Mouse (Mus musculus) left cerebral cortex, adult 8-10 months (tissue): ENCODE results near the gene Appbp2. TPM values are rescaled to one million over a fixed set of nuclear protein-coding genes. Genes with fewer than 3 reads are reported as not detected.
A peak's percentile ranks its signal among the peaks of the same experiment; 100 is the strongest.

Experiments
- DNase-seq, 2 experiments: peaks; one replicate each; pipeline ENCODE4 v3.0.0; 2022; ENCODE audit warnings: low spot score in 2 of 2
- total RNA-seq, 4 experiments: library from RNA; stranded (reverse); gene quantifications; 2 replicates each; pipeline ENCODE4 v1.2.4; 2022

Gene Appbp2
- total RNA-seq, 4 experiments from 2014 or later: 52.0 to 57.5 (median 56.0) TPM

- no peak for DNase-seq
Measured at GRCm38 (mm10) chr11:85233676-85234210, 1.2 kb downstream of the Appbp2 start.

GRCm38 (mm10) chr11:85223248-85223647, 11.7 kb downstream of the Appbp2 start:
- DNase-seq: no peak

GRCm38 (mm10) chr11:85222561-85222960, 12.4 kb downstream of the Appbp2 start:
- no peak for DNase-seq

GRCm38 (mm10) chr11:85219014-85219413, 15.9 kb downstream of the Appbp2 start:
- DNase-seq: no peak

- no peak for DNase-seq
Measured at GRCm38 (mm10) chr11:85214679-85215078, 20.3 kb downstream of the Appbp2 start.

- no peak for DNase-seq
Measured at GRCm38 (mm10) chr11:85213215-85213614, 21.7 kb downstream of the Appbp2 start.

GRCm38 (mm10) chr11:85211151-85211550, 23.8 kb downstream of the Appbp2 start:
- no peak for DNase-seq

- DNase-seq: no peak
Measured at GRCm38 (mm10) chr11:85206231-85206630, 28.7 kb downstream of the Appbp2 start.

GRCm38 (mm10) chr11:85198906-85199305, 36.0 kb downstream of the Appbp2 start:
- DNase-seq: no peak

- no peak for DNase-seq
Measured at GRCm38 (mm10) chr11:85196046-85196445, 38.9 kb downstream of the Appbp2 start.

- DNase-seq: no peak
Measured at GRCm38 (mm10) chr11:85194206-85194605, 40.7 kb downstream of the Appbp2 start.

- DNase-seq: no peak
Measured at GRCm38 (mm10) chr11:85190741-85191140, 44.2 kb downstream of the Appbp2 start.

- no peak for DNase-seq
Measured at GRCm38 (mm10) chr11:85189110-85189509, 45.8 kb downstream of the Appbp2 start.

GRCm38 (mm10) chr11:85184839-85185238, 50.1 kb downstream of the Appbp2 start:
- DNase-seq: no peak

GRCm38 (mm10) chr11:85184082-85184481, 50.8 kb downstream of the Appbp2 start:
- no peak for DNase-seq

GRCm38 (mm10) chr11:85183284-85183779, 51.6 kb downstream of the Appbp2 start:
- no peak for DNase-seq

GRCm38 (mm10) chr11:85182617-85183283, 52.2 kb downstream of the Appbp2 start:
- DNase-seq: peak; percentile 38 to 60

GRCm38 (mm10) chr11:85178413-85178812, 56.5 kb downstream of the Appbp2 start:
- no peak for DNase-seq

GRCm38 (mm10) chr11:85177761-85178160, 57.2 kb downstream of the Appbp2 start:
- no peak for DNase-seq

GRCm38 (mm10) chr11:85175941-85176340, 59.0 kb downstream of the Appbp2 start:
- DNase-seq: no peak

- DNase-seq: no peak
Measured at GRCm38 (mm10) chr11:85170833-85171232, 64.1 kb downstream of the Appbp2 start.

- DNase-seq: peak; percentile 55 to 70
Measured at GRCm38 (mm10) chr11:85170058-85170740, 64.7 kb downstream of the Appbp2 start, which contains the start of gene 1700125H20Rik. Gene 1700125H20Rik (plus strand): TSS chr11:85170404.
